Mouse (Mus musculus) hindbrain, embryonic 12.5 days (tissue): ENCODE data around the gene Nol9. TPM values are rescaled to one million over a fixed set of nuclear protein-coding genes. Genes with fewer than 3 reads are reported as not detected.

Experiments
- ATAC-seq: fragments of 200-750 bp; cut with Nextera tagmentation; 2 replicates; pipeline ENCODE4 v1.8.0; 2017; ENCODE audit warnings: moderate TSS enrichment; ENCODE audit not compliant: low FRiP score
- H3K27ac ChIP-seq: fragments of 300-500 bp; sonication (generic); 2 replicates; pipeline ENCODE4 v1.5.1; 2016; ENCODE audit warnings: mild to moderate bottlenecking
- H3K27me3 ChIP-seq: fragments of 300-500 bp; sonication (generic); 2 replicates; pipeline ENCODE4 v1.6.1; 2016; ENCODE audit warnings: mild to moderate bottlenecking
- H3K36me3 ChIP-seq: fragments of 300-500 bp; sonication (generic); 2 replicates; pipeline ENCODE4 v1.6.1; 2016; ENCODE audit warnings: mild to moderate bottlenecking
- H3K4me1 ChIP-seq: fragments of 300-500 bp; sonication (generic); 2 replicates; pipeline ENCODE4 v1.6.1; 2016
- H3K4me2 ChIP-seq: fragments of 300-500 bp; sonication (generic); replicated peaks from 2 replicates; pipeline ENCODE4 v1.6.1; 2016; ENCODE audit warnings: mild to moderate bottlenecking
- H3K4me3 ChIP-seq: fragments of 300-500 bp; sonication (generic); 2 replicates; pipeline ENCODE4 v1.5.1; 2016; ENCODE audit warnings: mild to moderate bottlenecking
- H3K9ac ChIP-seq: fragments of 300-500 bp; sonication (generic); 2 replicates; pipeline ENCODE4 v1.6.1; 2016; ENCODE audit warnings: mild to moderate bottlenecking, moderate library complexity
- H3K9me3 ChIP-seq: fragments of 300-500 bp; sonication (generic); replicated peaks from 2 replicates; pipeline ENCODE4 v1.6.1; 2016; ENCODE audit warnings: mild to moderate bottlenecking
- WGBS: fragments of 180-500 bp; shearing (Covaris S2); methylation state at CpG from one replicate; pipeline ENCODE4 v1.1.7; 2016; 5-methylcytosine and 5-hydroxymethylcytosine counted together
- polyA plus RNA-seq: library from polyadenylated mRNA; unstranded; fragments of >200 nt; fragmentation: Nextera tagmentation; extraction: Ambion mirVana; gene quantifications from 2 replicates; pipeline ENCODE4 v1.2.1, GENCODE M21; 2016

The Nol9 gene
- polyA plus RNA-seq, 1 experiment from 2014 or later: 32.6 TPM

GRCm38 (mm10) chr4:152002063-152002462 lies 37.1 kb upstream of the Nol9 start:
- Histone ChIP-seq H3K9ac (no peak overlapping the region), H3K9me3 (no peaks in the 10 kb centered on the region), H3K36me3 (no peaks in the 10 kb centered on the region), H3K4me2 (no peak overlapping the region), H3K4me3 (no peak overlapping the region), H3K4me1 (peaks cover 4% of the 10 kb centered on the region), H3K27ac (no peak overlapping the region), H3K27me3 (peaks cover 8% of the 10 kb centered on the region)
- 93% methylated on average over 3 of the region's 3 CpGs for WGBS
- ATAC-seq: no peak

GRCm38 (mm10) chr4:152006137-152006536 lies 33.0 kb upstream of the Nol9 start:
- Histone ChIP-seq H3K9me3 (no peaks in the 10 kb centered on the region), H3K27me3 (peaks cover 47% of the 10 kb centered on the region), H3K4me2 (no peak overlapping the region), H3K4me3 (no peak overlapping the region), H3K27ac (no peak overlapping the region), H3K9ac (no peak overlapping the region), H3K4me1 (peaks cover 34% of the 10 kb centered on the region), H3K36me3 (no peaks in the 10 kb centered on the region)
- WGBS: 70% methylated on average over 6 of the region's 6 CpGs
- ATAC-seq: no peak

GRCm38 (mm10) chr4:152006812-152007211 lies 32.3 kb upstream of the Nol9 start:
- no peak for ATAC-seq
- 20% methylated on average over 3 of the region's 3 CpGs for WGBS
- H3K4me1 ChIP-seq: peaks cover 34% of the 10 kb centered on the region

GRCm38 (mm10) chr4:152007481-152008147 lies 31.5 kb upstream of the Nol9 start:
- H3K36me3 ChIP-seq: no peaks in the 10 kb centered on the region
- H3K9ac ChIP-seq: 0 out of 2 replicates have a peak overlapping the region, but pooled peaks have one; percentile 65
- 5% methylated on average over 8 of the region's 8 CpGs for WGBS
- peaks cover 34% of the 10 kb centered on the region for H3K4me1 ChIP-seq
- H3K9me3 ChIP-seq: no peaks in the 10 kb centered on the region
- no peak overlapping the region for H3K27ac ChIP-seq
- peak overlapping the region; percentile 100 for H3K4me2 ChIP-seq
- peaks cover 50% of the 10 kb centered on the region for H3K27me3 ChIP-seq
- ATAC-seq: no peak
- H3K4me3 ChIP-seq: peak overlapping the region; percentile 70; the same call in 1 of the 2 replicates

More at GRCm38 (mm10) chr4:152006812-152007211, 32.3 kb upstream of the Nol9 start:
- Histone ChIP-seq H3K27me3 (peaks cover 50% of the 10 kb centered on the region), H3K4me2 (no peak overlapping the region), H3K9ac (no peak overlapping the region), H3K9me3 (no peaks in the 10 kb centered on the region), H3K4me3 (no peak overlapping the region), H3K27ac (no peak overlapping the region), H3K36me3 (no peaks in the 10 kb centered on the region)

GRCm38 (mm10) chr4:152008148-152008500 lies 31.0 kb upstream of the Nol9 start:
- Histone ChIP-seq H3K9ac (peak overlapping the region; percentile 65; the same call in 1 of the 2 replicates), H3K27me3 (peaks cover 50% of the 10 kb centered on the region), H3K4me2 (peak overlapping the region; percentile 100), H3K27ac (no peak overlapping the region), H3K4me1 (peaks cover 34% of the 10 kb centered on the region), H3K36me3 (no peaks in the 10 kb centered on the region), H3K4me3 (peak overlapping the region; percentile 70), H3K9me3 (no peaks in the 10 kb centered on the region)
- WGBS: under 1% methylated on average over 14 of the region's 14 CpGs
- ATAC-seq: 0 out of 2 replicates have a peak, but pooled peaks have one; percentile 2

- peak within 1 kb of the TSS; percentile 31 for H3K27ac ChIP-seq
- peak within 1 kb of the TSS; percentile 65 for H3K9ac ChIP-seq
- peak within 1 kb of the TSS; percentile 70 for H3K4me3 ChIP-seq
- peak within 1 kb of the TSS; percentile 100 for H3K4me2 ChIP-seq
- H3K36me3 ChIP-seq: no peaks in the 10 kb centered on the region
- H3K4me1 ChIP-seq: peaks cover 34% of the 10 kb centered on the region
- H3K27me3 ChIP-seq: peaks cover 50% of the 10 kb centered on the region
- no peaks in the 10 kb centered on the region for H3K9me3 ChIP-seq
- peak; percentile 86 for ATAC-seq
- 1% methylated on average over 42 of the region's 45 CpGs for WGBS
Measured at GRCm38 (mm10) chr4:152008622-152009075, 30.5 kb upstream of the Nol9 start, which contains the start of gene Klhl21. Klhl21 (plus strand) TSS chr4:152008803.

GRCm38 (mm10) chr4:152009076-152010051 lies 29.8 kb upstream of the Nol9 start:
- Histone ChIP-seq H3K36me3 (no peaks in the 10 kb centered on the region), H3K4me1 (peaks cover 34% of the 10 kb centered on the region), H3K9me3 (no peaks in the 10 kb centered on the region), H3K4me3 (peak overlapping the region; percentile 70), H3K4me2 (peak overlapping the region; percentile 100), H3K9ac (peak overlapping the region; percentile 65), H3K27ac (peak overlapping the region; percentile 31), H3K27me3 (peaks cover 50% of the 10 kb centered on the region)
- under 1% methylated on average over 112 of the region's 115 CpGs for WGBS
- ATAC-seq: peak; percentile 72

GRCm38 (mm10) chr4:152010091-152010706 lies 28.9 kb upstream of the Nol9 start:
- no peak overlapping the region for H3K27ac ChIP-seq
- H3K4me3 ChIP-seq: peak overlapping the region; percentile 70
- H3K9me3 ChIP-seq: no peaks in the 10 kb centered on the region
- peak overlapping the region; percentile 100 for H3K4me2 ChIP-seq
- peak overlapping the region; percentile 65 for H3K9ac ChIP-seq
- 0 out of 2 replicates have a peak, but pooled peaks have one; percentile 4 for ATAC-seq
- H3K27me3 ChIP-seq: peaks cover 50% of the 10 kb centered on the region
- peaks cover 34% of the 10 kb centered on the region for H3K4me1 ChIP-seq
- WGBS: 3% methylated on average over 10 of the region's 10 CpGs
- no peaks in the 10 kb centered on the region for H3K36me3 ChIP-seq

GRCm38 (mm10) chr4:152010707-152011134 lies 28.4 kb upstream of the Nol9 start:
- Histone ChIP-seq H3K36me3 (no peaks in the 10 kb centered on the region), H3K9ac (peak overlapping the region; percentile 65; the same call in 1 of the 2 replicates), H3K4me3 (peak overlapping the region; percentile 70), H3K4me2 (peak overlapping the region; percentile 100), H3K9me3 (no peaks in the 10 kb centered on the region), H3K27me3 (peaks cover 50% of the 10 kb centered on the region), H3K27ac (no peak overlapping the region), H3K4me1 (peaks cover 34% of the 10 kb centered on the region)
- no peak for ATAC-seq
- 11% methylated on average over 13 of the region's 13 CpGs for WGBS

- Histone ChIP-seq H3K4me2 (peak overlapping the region; percentile 100), H3K9ac (no peak overlapping the region), H3K36me3 (0 out of 2 replicates have a peak, but pooled peaks cover 5% of the 10 kb centered on the region), H3K27me3 (peaks cover 50% of the 10 kb centered on the region), H3K27ac (no peak overlapping the region), H3K4me3 (peak overlapping the region; percentile 70), H3K9me3 (no peaks in the 10 kb centered on the region), H3K4me1 (peaks cover 34% of the 10 kb centered on the region)
- no peak for ATAC-seq
- 76% methylated on average over 8 of the region's 8 CpGs for WGBS
Measured at GRCm38 (mm10) chr4:152011171-152011760, 27.9 kb upstream of the Nol9 start.

GRCm38 (mm10) chr4:152012109-152012508 lies 27.0 kb upstream of the Nol9 start:
- WGBS: 91% methylated on average over 16 of the region's 16 CpGs
- no peak overlapping the region for H3K4me2 ChIP-seq
- no peak overlapping the region for H3K4me3 ChIP-seq
- peaks cover 5% of the 10 kb centered on the region; the same call in 1 of the 2 replicates for H3K36me3 ChIP-seq
- H3K27ac ChIP-seq: no peak overlapping the region
- H3K9ac ChIP-seq: no peak overlapping the region
- peaks cover 34% of the 10 kb centered on the region for H3K4me1 ChIP-seq
- no peaks in the 10 kb centered on the region for H3K9me3 ChIP-seq
- H3K27me3 ChIP-seq: peaks cover 42% of the 10 kb centered on the region
- no peak for ATAC-seq
